Mouse (Mus musculus) layer of hippocampus, adult 9-11 months (tissue): ENCODE data around the gene Cptp.

Experiments
- DNase-seq: peaks from one replicate; pipeline ENCODE4 v3.0.0; 2022

The Cptp gene

GRCm38 (mm10) chr4:155840076-155841002 is 28.9 kb downstream of the Cptp start:
- DNase-seq: no peak

DNA sequence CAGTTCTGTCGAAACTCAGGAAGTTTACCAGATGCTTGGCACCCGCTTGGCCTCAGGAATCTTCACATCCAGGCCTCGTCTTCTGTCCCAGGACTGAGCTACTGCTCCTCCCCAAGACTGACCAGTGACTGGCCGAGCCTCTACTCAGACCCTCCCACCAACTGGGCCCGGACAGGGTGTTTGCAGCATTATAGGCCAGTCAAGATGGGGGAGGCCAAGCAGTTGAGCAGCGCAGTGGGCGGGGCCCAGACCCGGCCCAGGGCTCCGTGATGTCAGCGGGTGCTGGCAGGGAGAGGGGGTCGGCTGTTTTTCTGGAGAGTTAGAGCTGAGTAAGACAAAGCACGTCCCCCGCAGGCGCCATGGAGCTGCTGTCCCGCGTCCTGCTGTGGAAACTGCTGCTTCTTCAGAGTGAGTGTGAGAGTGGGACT is 29.7 kb downstream of the Cptp start, which contains the start of gene Mxra8:
Gene Mxra8, plus strand, starts transcription at position 198 of the 428 bp plus-strand sequence.
- DNase-seq: no peak

DNA sequence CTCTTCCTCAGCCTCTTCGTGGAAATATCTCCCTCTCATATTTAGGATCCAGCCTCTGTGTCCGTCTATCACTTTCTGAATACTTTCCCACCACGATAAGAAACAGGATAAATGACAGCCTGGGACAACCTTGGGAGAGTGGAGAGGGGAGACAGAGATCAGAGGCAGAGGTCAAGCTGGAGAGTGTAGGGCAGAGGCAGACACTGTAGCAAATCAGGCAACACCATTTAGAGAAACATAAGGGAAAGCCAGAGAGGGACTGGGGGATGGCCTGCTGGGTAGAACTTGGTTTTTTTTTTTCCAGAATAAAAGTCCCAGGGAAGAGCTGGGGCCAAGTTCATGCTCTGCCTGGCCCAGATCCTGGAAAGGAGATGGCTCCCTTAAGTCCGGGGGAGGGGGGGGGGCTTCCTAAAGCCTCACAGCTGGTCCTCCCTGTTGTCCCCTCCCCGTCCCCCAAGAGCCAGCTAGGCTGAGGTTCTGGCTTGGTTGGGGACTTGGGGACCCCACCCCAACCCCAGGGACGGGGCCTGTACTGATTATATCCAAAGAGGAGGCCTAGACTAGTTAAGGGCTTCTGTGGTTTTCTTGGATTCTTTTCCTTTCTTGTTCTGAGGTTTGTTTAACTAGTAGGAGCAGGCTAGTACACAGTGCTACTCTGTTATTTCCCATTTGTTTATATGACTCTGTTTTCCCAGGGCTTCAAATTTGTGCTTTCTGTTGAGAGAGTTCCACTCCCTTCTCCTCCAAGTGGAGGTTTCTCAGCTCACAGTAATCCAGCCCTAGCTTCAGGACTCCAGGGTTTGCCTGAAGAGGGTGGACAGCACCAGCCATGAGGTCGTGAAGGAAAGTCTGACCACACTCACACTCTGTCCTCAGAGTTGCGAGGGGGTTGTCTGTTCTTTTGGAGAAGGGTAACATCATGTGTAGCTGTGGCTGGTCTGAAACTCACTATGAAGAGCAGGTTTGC is 30.8 kb downstream of the Cptp start:
- no peak for DNase-seq

- DNase-seq: no peak
Observed at GRCm38 (mm10) chr4:155837404-155838010, 31.7 kb downstream of the Cptp start.

DNA sequence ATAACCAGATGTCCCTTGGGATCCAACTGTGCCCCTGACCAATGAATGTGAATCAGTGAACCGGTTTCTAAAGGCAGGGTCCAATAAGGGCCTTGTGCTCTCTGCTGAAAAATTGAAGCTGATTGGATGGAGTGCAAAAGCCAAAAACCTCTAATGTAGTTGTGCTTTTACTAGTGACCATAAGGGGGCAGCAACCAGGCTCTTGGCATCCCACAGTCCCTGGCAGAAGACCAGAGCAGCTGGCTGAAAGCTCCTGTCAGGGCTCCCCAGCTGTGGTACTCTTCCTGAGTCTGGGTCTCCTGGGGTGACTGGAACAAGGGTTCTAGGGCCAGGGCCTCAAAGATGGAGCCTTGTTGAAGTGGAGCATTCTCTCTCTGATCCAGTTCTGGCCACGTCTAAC is 35.4 kb downstream of the Cptp start:
- DNase-seq: peak; percentile 79

DNA sequence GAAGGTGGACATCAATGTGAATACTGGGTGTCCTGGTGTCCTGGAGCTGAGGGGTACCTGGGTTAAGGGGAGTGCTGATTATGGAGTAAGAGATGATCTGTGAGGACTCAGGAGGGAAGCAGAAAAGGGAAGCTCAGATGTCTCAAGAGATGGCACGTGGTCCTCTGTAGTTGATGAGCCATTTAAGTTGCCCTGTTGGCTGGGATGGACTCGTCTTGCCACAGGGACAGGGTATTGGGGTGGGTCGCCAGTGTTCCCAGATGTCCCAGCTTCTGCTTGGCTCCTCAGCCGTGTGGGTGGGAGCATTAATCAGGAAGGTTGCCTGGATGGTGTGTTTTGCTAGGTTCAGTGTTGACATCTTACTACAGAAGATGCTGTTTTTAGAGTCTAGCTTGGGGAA is 36.0 kb downstream of the Cptp start:
- DNase-seq: no peak

- DNase-seq: no peak
Observed at GRCm38 (mm10) chr4:155832321-155832720, 36.9 kb downstream of the Cptp start.

GRCm38 (mm10) chr4:155831831-155832230 is 37.4 kb downstream of the Cptp start:
- no peak for DNase-seq

- DNase-seq: peak; percentile 94
Observed at GRCm38 (mm10) chr4:155831205-155831766, 38.0 kb downstream of the Cptp start, which contains the start of gene Aurkaip1. Aurkaip1 (plus strand) TSS chr4:155831272.

DNA sequence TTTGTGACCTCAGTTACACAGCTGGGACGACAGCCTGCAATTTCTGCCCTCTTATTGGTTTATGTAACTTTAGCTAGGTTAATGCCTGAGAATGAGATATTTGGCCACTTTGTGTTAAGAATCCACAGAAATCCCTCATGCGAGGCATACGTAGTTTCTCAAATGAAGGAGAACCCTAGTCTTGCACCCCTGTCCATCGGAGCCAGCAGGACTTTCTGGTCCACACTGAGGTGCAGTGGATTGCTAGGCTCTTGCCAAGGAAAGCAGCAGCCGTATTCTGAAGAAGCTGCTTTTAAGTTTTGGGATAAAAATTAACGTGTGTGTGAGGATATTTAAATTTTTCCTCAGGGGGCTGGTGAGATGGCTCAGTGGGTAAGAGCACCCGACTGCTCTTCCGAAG is 38.6 kb downstream of the Cptp start:
- DNase-seq: no peak

GRCm38 (mm10) chr4:155829866-155830265 is 39.4 kb downstream of the Cptp start:
- DNase-seq: no peak

- DNase-seq: no peak
Observed at GRCm38 (mm10) chr4:155823443-155823842, 45.8 kb downstream of the Cptp start.

- DNase-seq: no peak
Observed at GRCm38 (mm10) chr4:155821025-155821424, 48.2 kb downstream of the Cptp start.

DNA sequence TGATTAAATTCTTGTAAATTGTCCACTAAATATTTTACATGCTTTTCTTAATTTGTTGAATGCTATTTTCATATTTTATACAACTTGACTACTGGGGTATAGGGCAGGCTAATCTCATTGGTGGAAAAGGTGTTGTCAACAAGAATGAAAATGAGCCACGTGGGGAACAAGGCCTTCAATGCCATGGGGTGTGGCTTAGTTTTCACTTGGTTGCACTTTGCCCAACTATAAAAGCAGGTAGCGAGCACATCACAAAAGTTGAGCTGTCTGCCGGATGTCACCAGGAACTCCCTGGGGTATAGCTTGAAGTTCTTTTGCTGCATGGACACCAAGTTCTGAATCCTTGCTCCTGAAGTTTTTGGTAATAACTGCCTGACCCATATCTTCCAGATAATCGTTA is 51.7 kb downstream of the Cptp start:
- no peak for DNase-seq
